Mouse (Mus musculus) midbrain, embryonic 15.5 days (tissue): ENCODE measurements at regions not wholly inside any gene's neighbourhood (a gene's known extent, or its start where the extent isn't known, plus 50 kb on each side); places are given as distances from the start of the nearest gene placed in this dataset.

ENCODE experiments used
- ATAC-seq: fragments of 200-750 bp; cut with Nextera tagmentation; replicated peaks from 2 replicates; pipeline ENCODE4 v1.8.0; 2017; ENCODE audit warnings: moderate TSS enrichment
- H3K27ac ChIP-seq: fragments of 300-500 bp; sonication (generic); 2 replicates; pipeline ENCODE4 v1.5.1; 2015; ENCODE audit warnings: mild to moderate bottlenecking, inconsistent platforms
- H3K27me3 ChIP-seq: fragments of 300-500 bp; sonication (generic); replicated peaks from 2 replicates; pipeline ENCODE4 v1.6.1; 2015; ENCODE audit warnings: inconsistent platforms
- H3K36me3 ChIP-seq: fragments of 300-500 bp; sonication (generic); replicated peaks from 2 replicates; pipeline ENCODE4 v1.6.1; 2015; ENCODE audit warnings: inconsistent platforms
- H3K4me1 ChIP-seq: fragments of 300-500 bp; sonication (generic); 2 replicates; pipeline ENCODE4 v1.6.1; 2015; ENCODE audit warnings: inconsistent platforms
- H3K4me2 ChIP-seq: fragments of 300-500 bp; sonication (generic); 2 replicates; pipeline ENCODE4 v1.6.1; 2015; ENCODE audit warnings: inconsistent platforms, mild to moderate bottlenecking, moderate library complexity
- H3K4me3 ChIP-seq: fragments of 300-500 bp; sonication (generic); 2 replicates; pipeline ENCODE4 v1.5.1; 2015; ENCODE audit warnings: mild to moderate bottlenecking, inconsistent platforms
- H3K9ac ChIP-seq: fragments of 300-500 bp; sonication (generic); 2 replicates; pipeline ENCODE4 v1.6.1; 2015; ENCODE audit warnings: mild to moderate bottlenecking, inconsistent platforms
- H3K9me3 ChIP-seq: fragments of 300-500 bp; sonication (generic); 2 replicates; pipeline ENCODE4 v1.6.1; 2016; ENCODE audit warnings: inconsistent platforms
- WGBS: fragments of 180-500 bp; shearing (Covaris S2); methylation state at CpG from one replicate; pipeline ENCODE4 v1.1.7; 2015; ENCODE audit warnings: mixed read lengths; 5-methylcytosine and 5-hydroxymethylcytosine counted together

DNA sequence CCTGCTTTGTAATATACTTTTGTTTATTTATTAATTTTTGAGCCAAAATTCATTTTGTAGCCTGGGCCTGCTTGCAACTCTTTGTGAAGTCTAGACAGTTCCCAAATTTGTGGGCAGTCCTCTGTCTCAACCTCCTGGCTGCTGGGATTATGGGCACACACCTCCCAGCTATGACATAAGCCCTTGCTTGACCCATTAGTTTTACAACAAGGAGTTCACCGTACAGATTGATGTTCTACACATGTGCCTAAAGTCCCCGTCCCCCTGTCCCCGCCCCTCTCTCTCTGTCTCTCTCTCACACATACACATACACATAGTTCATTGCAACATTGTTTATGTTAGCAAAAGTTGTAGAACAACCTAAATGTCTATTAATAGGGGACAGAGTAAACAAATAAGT, 63.7 kb upstream of the Abca1 start:
- ATAC-seq = no peak
- 90% methylated on average over 3 of the region's 3 CpGs for WGBS
- H3K9ac ChIP-seq = no peak overlapping the region
- no peaks in the 10 kb centered on the region for H3K9me3 ChIP-seq
- H3K36me3 ChIP-seq = no peaks in the 10 kb centered on the region
- no peak overlapping the region for H3K4me3 ChIP-seq
- H3K4me2 ChIP-seq = no peak overlapping the region
- H3K4me1 ChIP-seq = peaks cover 11% of the 10 kb centered on the region
- H3K27ac ChIP-seq = no peak overlapping the region
- H3K27me3 ChIP-seq = no peaks in the 10 kb centered on the region

DNA sequence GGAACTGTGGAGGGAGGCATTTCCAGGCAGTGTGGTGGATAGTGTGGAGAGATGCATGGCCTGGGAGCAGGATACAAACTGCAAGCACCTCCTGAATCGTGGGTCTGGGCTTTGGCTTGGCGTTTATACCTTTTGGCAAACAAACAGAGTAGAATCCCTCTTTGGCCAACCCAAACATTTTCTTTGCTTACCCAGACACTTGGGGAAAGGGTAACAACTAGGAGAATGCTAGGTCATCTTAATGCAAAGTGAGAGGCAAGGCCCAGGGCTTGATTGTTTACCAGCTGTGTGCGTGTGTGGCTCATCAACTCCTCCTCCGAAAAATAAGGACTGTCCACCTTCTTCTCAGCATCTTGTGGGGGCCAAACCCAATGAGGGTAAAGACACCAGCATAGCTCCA, 61.1 kb upstream of the Abca1 start:
- H3K27ac ChIP-seq = no peak overlapping the region
- H3K36me3 ChIP-seq = no peaks in the 10 kb centered on the region
- no peak overlapping the region for H3K9ac ChIP-seq
- H3K4me1 ChIP-seq = peaks cover 25% of the 10 kb centered on the region
- no peak overlapping the region for H3K4me3 ChIP-seq
- no peaks in the 10 kb centered on the region for H3K27me3 ChIP-seq
- WGBS = 92% methylated on average over 4 of the region's 4 CpGs
- H3K9me3 ChIP-seq = no peaks in the 10 kb centered on the region
- no peak overlapping the region for H3K4me2 ChIP-seq
- no peak for ATAC-seq

DNA sequence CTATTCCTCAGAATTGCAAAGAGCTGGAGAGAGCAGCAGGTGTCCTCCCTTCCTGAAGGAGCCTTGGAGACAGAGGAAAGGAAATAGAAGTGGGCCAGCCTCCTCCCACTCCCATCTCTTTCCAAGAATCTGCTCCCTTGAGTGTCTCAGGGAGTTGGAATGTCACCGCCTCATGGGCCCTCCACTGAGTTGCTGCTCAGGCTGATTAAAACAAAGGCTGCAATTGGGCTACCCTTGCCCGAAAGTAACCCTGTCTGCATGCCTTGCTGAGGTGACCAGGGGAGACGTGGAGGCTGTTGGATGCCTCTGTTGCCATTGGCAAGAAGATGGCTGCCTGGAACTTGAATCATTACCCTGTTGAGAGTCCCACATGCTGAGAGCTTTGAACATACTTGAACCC, 59.7 kb upstream of the Abca1 start:
- Histone ChIP-seq H3K36me3 (no peaks in the 10 kb centered on the region), H3K27ac (no peak overlapping the region), H3K4me1 (peaks cover 25% of the 10 kb centered on the region), H3K4me2 (no peak overlapping the region), H3K4me3 (no peak overlapping the region), H3K9ac (no peak overlapping the region), H3K9me3 (no peaks in the 10 kb centered on the region), H3K27me3 (no peaks in the 10 kb centered on the region)
- no peak for ATAC-seq
- 60% methylated on average over 3 of the region's 3 CpGs for WGBS

DNA sequence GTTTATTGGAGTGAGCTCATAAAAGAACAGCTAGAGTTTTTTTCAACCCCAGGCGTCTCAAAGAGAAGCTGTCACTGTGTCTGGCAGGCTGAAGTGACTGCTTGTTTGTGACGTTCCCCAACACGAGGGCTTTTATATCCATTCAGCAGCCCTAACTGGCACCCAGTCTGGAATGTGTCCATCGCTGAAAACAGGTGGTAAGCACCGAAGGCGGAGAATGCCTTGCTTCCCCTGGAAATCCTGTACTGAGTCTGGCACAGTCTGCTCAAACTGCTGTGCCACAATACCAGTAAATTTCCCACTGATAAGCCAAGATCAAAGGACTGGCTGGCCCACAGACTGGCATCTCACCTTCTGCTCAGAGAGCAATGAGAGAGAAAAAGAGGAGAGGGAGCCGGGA, 59.1 kb upstream of the Abca1 start:
- ATAC-seq = peak; percentile 11; the same call in 1 of the 2 replicates
- Histone ChIP-seq H3K4me2 (no peak overlapping the region), H3K4me3 (no peak overlapping the region), H3K27ac (0 out of 2 replicates have a peak overlapping the region, but pooled peaks have one; percentile 86), H3K36me3 (no peaks in the 10 kb centered on the region), H3K27me3 (no peaks in the 10 kb centered on the region), H3K4me1 (peaks cover 25% of the 10 kb centered on the region), H3K9ac (no peak overlapping the region), H3K9me3 (no peaks in the 10 kb centered on the region)
- WGBS = 27% methylated on average over 7 of the region's 7 CpGs

DNA sequence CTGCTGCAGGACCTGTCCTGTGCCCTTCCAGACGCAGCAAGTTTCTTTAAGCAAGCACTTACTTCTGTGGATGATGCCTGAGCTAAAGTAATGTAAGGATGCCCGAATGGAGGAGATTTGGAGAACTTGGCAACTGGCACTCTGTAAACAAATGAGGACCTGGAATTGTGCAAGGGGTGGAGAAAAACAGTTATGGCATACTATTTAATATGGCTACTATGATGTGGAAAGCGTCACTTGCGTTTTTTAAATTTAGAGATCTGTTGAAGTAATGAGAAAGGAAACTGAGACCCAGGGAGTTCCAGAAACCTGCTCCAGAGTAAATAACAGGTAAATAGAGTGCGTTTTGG, 58.6 kb upstream of the Abca1 start:
- Histone ChIP-seq H3K9me3 (no peaks in the 10 kb centered on the region), H3K4me3 (peak overlapping the region; percentile 52), H3K36me3 (no peaks in the 10 kb centered on the region), H3K9ac (0 out of 2 replicates have a peak overlapping the region, but pooled peaks have one; percentile 12), H3K27ac (peak overlapping the region; percentile 86), H3K4me1 (peaks cover 25% of the 10 kb centered on the region), H3K27me3 (no peaks in the 10 kb centered on the region), H3K4me2 (peak overlapping the region; percentile 92)
- WGBS = 51% methylated on average over 5 of the region's 5 CpGs
- no peak for ATAC-seq

DNA sequence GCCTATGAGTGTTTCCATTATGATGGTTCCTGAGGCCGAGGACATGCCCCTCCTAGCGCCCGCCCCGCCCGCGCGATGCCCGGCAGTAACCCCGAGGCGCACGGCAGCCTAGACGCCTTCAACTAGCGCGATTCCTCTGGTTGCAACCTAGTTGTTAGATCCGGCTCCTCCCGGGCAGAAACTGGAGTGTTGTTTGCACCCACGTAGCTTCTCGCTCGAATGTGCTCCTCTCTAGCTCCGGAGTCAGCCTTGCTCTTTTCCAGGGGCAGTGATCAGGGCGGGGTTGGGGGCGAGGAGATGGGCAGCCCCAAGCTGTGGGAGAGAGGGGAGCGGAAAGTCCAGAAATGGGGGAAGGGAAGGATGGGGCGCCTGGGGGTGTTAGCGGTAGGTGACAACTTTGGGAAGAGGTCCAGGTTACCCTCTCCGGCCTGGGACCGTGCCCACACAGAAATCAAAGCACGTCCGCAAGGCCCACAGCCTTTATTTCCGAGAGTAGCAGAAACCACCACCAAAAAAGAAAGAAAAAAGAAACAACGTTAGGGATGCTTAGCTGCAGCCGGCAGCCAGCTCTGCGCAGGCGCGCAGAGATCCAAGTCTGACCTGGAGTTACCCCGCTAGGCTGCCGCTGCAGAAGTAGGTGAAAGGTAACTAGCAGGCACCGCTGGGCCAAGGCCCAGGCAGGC, 58.1 kb upstream of the Abca1 start:
- peak; percentile 94 for ATAC-seq
- Histone ChIP-seq H3K9me3 (no peaks in the 10 kb centered on the region), H3K4me1 (peaks cover 25% of the 10 kb centered on the region), H3K4me3 (peak overlapping the region; percentile 52), H3K27me3 (no peaks in the 10 kb centered on the region), H3K9ac (peak overlapping the region; percentile 67), H3K36me3 (no peaks in the 10 kb centered on the region), H3K27ac (peak overlapping the region; percentile 86), H3K4me2 (peak overlapping the region; percentile 92)
- under 1% methylated on average over 38 of the region's 38 CpGs for WGBS

DNA sequence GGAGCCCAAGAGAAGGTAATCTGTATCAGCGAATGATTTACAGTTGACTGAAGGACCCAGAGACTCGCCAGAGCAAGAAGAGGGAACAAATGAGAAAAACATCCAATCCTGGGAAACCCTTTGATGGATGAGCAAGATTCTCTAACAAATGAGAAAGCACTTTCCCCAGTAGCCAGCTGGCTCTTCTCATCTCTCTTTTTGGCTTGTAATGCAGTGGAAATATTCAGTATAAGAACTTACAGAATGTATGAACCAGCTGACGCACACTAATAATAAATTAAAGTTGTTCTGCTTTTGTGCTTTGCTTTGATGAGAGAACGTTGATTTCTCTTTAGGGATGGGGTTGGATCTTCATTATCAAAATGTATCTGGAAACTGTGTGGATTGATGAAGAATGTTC, 52.8 kb upstream of the Abca1 start:
- Histone ChIP-seq H3K27ac (no peak overlapping the region), H3K36me3 (no peaks in the 10 kb centered on the region), H3K4me3 (no peak overlapping the region), H3K9me3 (no peaks in the 10 kb centered on the region), H3K4me2 (no peak overlapping the region), H3K27me3 (no peaks in the 10 kb centered on the region), H3K9ac (no peak overlapping the region), H3K4me1 (peaks cover 6% of the 10 kb centered on the region; the same call in 1 of the 2 replicates)
- no peak for ATAC-seq
- 73% methylated on average over 4 of the region's 4 CpGs for WGBS

DNA sequence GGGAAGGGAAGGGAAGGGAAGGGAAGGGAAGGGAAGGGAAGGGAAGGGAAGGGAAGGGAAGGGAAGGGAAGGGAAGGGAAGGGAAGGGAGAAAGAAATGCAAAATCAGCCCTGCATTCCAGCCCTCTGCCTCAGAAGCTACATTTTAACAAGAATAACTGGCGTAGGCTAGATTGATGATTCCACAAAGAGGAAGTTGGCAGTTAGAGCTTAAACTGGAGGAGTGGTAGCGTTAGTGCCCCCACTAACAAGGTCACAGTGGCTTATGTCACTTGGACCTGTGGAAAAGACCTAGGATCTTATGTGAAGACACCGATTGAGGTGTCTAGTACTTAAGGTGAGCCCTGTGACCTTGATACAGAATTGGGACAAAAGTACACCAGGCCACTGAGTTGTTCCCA, 51.0 kb upstream of the Abca1 start:
- no peak overlapping the region for H3K27ac ChIP-seq
- H3K9me3 ChIP-seq = no peaks in the 10 kb centered on the region
- H3K4me2 ChIP-seq = no peak overlapping the region
- no peaks in the 10 kb centered on the region for H3K36me3 ChIP-seq
- no peaks in the 10 kb centered on the region for H3K4me1 ChIP-seq
- 88% methylated on average over 3 of the region's 3 CpGs for WGBS
- H3K9ac ChIP-seq = no peak overlapping the region
- H3K27me3 ChIP-seq = no peaks in the 10 kb centered on the region
- no peak overlapping the region for H3K4me3 ChIP-seq
- ATAC-seq = no peak
